Mouse (Mus musculus) frontal cortex, adult 2 months (tissue): Measurements from ENCODE around the gene Gm14322. TPM values are rescaled to one million over a fixed set of nuclear protein-coding genes. Genes with fewer than 3 reads are reported as not detected.
A peak's percentile ranks its signal among the peaks of the same experiment; 100 is the strongest.
"Not testable (repeated sequence)": the region's sequence is repeated elsewhere in the genome, so short reads cannot be mapped to it uniquely, and the experiment has no call there.

Experiments used
- DNase-seq, 2 experiments: peaks; one replicate each; pipeline ENCODE4 v3.0.0; 2022; ENCODE audit warnings: low spot score in 1 of 2; ENCODE audit errors: extremely low spot score in 1 of 2
- polyA plus RNA-seq: library from polyadenylated mRNA; depleted of rRNA; stranded (reverse); fragments of >200 nt; gene quantifications from 2 replicates; pipeline ENCODE4 v1.2.3, GENCODE M21; 2012; rRNA removed

The Gm14322 gene
- 11.3 and 14.9 TPM in 2 replicates for polyA plus RNA-seq

- peak; percentile 28 to 76 for DNase-seq
These were observed at the start of gene Gm14322 for GRCm38 (mm10) chr2:177758941-177759558. TSS of gene Gm14322 (plus strand) at chr2:177759288.

GRCm38 (mm10) chr2:177741487-177741886 is 17.6 kb upstream of the Gm14322 start:
- DNase-seq, result not testable (repeated sequence)

- not testable (repeated sequence) for DNase-seq
These were observed 28.3 kb downstream of the Gm14322 start for GRCm38 (mm10) chr2:177787351-177787750.

- not testable (repeated sequence) for DNase-seq
These were observed 47.1 kb downstream of the Gm14322 start for GRCm38 (mm10) chr2:177806170-177806569.

Other genes starting within 250 kb of the Gm14322 start
- gene Gm14406, start 181.1 kb upstream of the Gm14322 start, polyA plus RNA-seq, result 0.29 and 0.30 TPM in 2 replicates
- 57.3 and 64.1 TPM in 2 replicates for gene Gm14325, start 81.0 kb downstream of the Gm14322 start, polyA plus RNA-seq
- 1.9 and 3.5 TPM in 2 replicates for gene Gm14327, start 137.8 kb downstream of the Gm14322 start, polyA plus RNA-seq
- gene Zfp972, start 166.3 kb downstream of the Gm14322 start, polyA plus RNA-seq, result 0.55 and 1.1 TPM in 2 replicates
- gene Gm14326, start 198.0 kb downstream of the Gm14322 start, polyA plus RNA-seq, result 18.6 and 23.6 TPM in 2 replicates